Mouse (Mus musculus) heart, postnatal 0 days (tissue): Measurements from ENCODE around the gene Trir.

Experiments
- CTCF ChIP-seq: IDR thresholded peaks from 2 replicates; pipeline ENCODE4 v1.5.1; 2016; ENCODE audit warnings: antibody characterized with exemption, control low read depth, low read depth
- EP300 ChIP-seq: IDR thresholded peaks from 2 replicates; pipeline ENCODE4 v1.6.1; 2016; ENCODE audit warnings: antibody characterized with exemption, low read depth

GRCm38 (mm10) chr8:84985684-84986378 lies 40.8 kb upstream of the Trir start:
- no peak for TF ChIP-seq EP300
- TF ChIP-seq CTCF, result 0 out of 2 replicates have a peak, but pooled peaks have one; percentile 4
